Mouse (Mus musculus) heart, adult 2 months (tissue): ENCODE results near the gene Bsn. TPM values are rescaled to one million over a fixed set of nuclear protein-coding genes. Genes with fewer than 3 reads are reported as not detected.

Experiments used
- DNase-seq, 2 experiments: peaks; one replicate each; pipeline ENCODE4 v3.0.0; 2021
- H3K27ac ChIP-seq: fragments of 200-600 bp; 2 replicates; pipeline ENCODE4 v1.8.1; 2022
- H3K27me3 ChIP-seq: fragments of 200-500 bp; 2 replicates; pipeline ENCODE4 v1.6.1; 2012; ENCODE audit warnings: mild to moderate bottlenecking, low read length, inconsistent platforms, mixed read lengths; ENCODE audit not compliant: control insufficient read depth, insufficient read depth
- H3K36me3 ChIP-seq: fragments of 200-500 bp; 2 replicates; pipeline ENCODE4 v1.6.1; 2012; ENCODE audit warnings: low read length, inconsistent platforms; ENCODE audit not compliant: control insufficient read depth, insufficient read depth
- H3K4me1 ChIP-seq: fragments of 200-500 bp; 2 replicates; pipeline ENCODE4 v1.6.1; 2011; ENCODE audit warnings: low read length; ENCODE audit not compliant: control insufficient read depth, insufficient read depth
- H3K4me3 ChIP-seq: fragments of 200-600 bp; 2 replicates; pipeline ENCODE4 v1.8.1; 2022
- H3K79me2 ChIP-seq: fragments of 200-500 bp; replicated peaks from 2 replicates; pipeline ENCODE4 v1.6.1; 2012; ENCODE audit warnings: mild to moderate bottlenecking, inconsistent platforms, low read length, moderate library complexity, mixed read lengths; ENCODE audit not compliant: control insufficient read depth, insufficient read depth
- H3K9ac ChIP-seq: fragments of 200-500 bp; 2 replicates; pipeline ENCODE4 v1.6.1; 2012; ENCODE audit warnings: low read depth, mild to moderate bottlenecking, control low read depth, inconsistent platforms, low read length, mixed read lengths
- CTCF ChIP-seq: fragments of 200-600 bp; IDR thresholded peaks from 2 replicates; pipeline ENCODE4 v1.8.1; 2022; ENCODE audit warnings: antibody characterized with exemption, mild to moderate bottlenecking, moderate library complexity
- EP300 ChIP-seq: fragments of 200-500 bp; IDR thresholded peaks from 2 replicates; pipeline ENCODE4 v1.6.1; 2011; ENCODE audit warnings: low read depth, low read length, control low read depth; ENCODE audit not compliant: insufficient read depth
- POLR2A ChIP-seq: fragments of 200-500 bp; IDR thresholded peaks from 2 replicates; pipeline ENCODE4 v1.6.1; 2011; ENCODE audit warnings: mild to moderate bottlenecking, low read depth, low read length, control low read depth; ENCODE audit not compliant: insufficient read depth
- WGBS: fragments of 180-500 bp; shearing (Covaris S2); methylation state at CpG from one replicate; pipeline ENCODE4 v1.1.7; 2018; 5-methylcytosine and 5-hydroxymethylcytosine counted together
- intact Hi-C: fragments of 180-260 bp; cut with DNase I; formaldehyde crosslinking; loops from one replicate; pipeline ENCODE4 v1.15.1; 2025
- microRNA-seq, 2 experiments: library from miRNA; unstranded; fragments of <30 nt; microRNA quantifications; one replicate each; pipeline ENCODE4 v1.2.0; 2021
- polyA plus RNA-seq: library from polyadenylated mRNA; depleted of rRNA; stranded (reverse); fragments of >200 nt; gene quantifications from 2 replicates; pipeline ENCODE4 v1.2.3, GENCODE M21; 2012; rRNA removed
- total RNA-seq, 2 experiments: library from RNA; stranded (reverse); gene quantifications; 2 replicates each; pipeline ENCODE4 v1.2.3; 2021

The Bsn gene
- total and polyA plus RNA-seq, 3 experiments: 0.03 to 0.10 (median 0.05) TPM

DNA sequence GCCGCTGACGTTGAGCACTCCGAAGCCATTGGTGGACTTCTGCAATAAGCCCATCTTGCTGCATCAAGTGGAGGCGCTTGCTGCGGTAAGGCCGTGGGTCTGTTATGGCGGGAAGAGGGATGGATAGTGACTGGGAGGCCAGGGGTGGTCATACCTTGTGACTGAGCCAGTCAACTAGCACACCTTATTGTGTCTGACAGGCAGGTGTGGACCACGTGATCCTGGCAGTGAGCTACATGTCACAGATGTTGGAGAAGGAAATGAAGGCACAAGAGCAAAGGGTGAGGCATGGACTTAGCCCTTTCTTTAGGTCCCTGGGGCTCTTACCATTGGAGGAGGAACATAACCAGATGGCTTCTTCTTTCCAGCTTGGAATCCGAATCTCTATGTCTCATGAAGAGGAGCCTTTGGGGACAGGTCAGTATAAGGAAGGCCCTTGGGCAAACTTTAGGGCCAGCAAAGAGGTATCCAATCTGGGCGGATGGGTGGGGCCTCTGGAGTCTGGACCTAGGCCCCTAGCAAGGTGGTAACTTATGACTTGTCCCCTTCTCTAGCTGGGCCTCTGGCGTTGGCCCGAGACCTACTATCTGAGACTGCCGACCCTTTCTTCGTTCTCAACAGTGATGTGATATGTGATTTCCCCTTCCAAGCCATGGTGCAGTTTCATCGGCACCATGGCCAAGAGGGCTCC, 140.5 kb downstream of the Bsn start:
- Histone ChIP-seq H3K27ac (peak overlapping the region; percentile 82), H3K79me2 (no peaks in the 10 kb centered on the region), H3K9ac (peak overlapping the region; percentile 78), H3K27me3 (no peaks in the 10 kb centered on the region), H3K4me3 (peak overlapping the region; percentile 93), H3K36me3 (no peaks in the 10 kb centered on the region), H3K4me1 (peaks cover 9% of the 10 kb centered on the region)
- peak; percentile 4 to 25 for DNase-seq
- intact Hi-C loops: loop anchor here (5.0 kb wide), 1 partner anchor 147 kb away; no protein-coding TSS in a partner anchor
- TF ChIP-seq POLR2A (no peak), EP300 (no peak)
- WGBS: 31% methylated on average over 15 of the region's 15 CpGs

DNA sequence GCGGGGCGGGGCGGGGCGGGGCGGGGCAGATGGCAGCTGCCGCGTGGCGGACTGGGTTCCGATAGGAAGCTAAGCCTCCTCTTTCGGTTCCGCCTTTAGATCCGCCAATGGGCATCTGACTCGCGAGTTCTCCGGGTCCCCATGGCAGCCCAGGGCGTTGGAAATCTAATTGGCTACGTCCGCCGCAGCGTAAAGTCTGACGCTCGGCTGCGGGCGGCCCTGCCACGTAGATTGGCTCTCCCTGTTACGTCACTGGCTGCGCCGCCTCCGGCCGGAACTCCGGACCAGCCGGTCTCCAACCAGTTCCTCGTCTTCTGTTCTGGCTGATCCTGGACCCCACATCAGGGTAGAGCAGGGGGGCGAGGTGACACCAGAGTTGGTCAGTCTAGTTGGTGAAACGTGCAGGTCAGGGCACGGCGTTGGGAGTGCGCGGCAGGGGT, 141.1 kb downstream of the Bsn start, which contains the start of gene Gmppb:
Gmppb (plus strand) TSS at position 227 of the 440 bp plus-strand sequence.
- WGBS: under 1% methylated on average over 36 of the region's 39 CpGs
- Histone ChIP-seq H3K4me3 (peak within 1 kb of the TSS; percentile 93), H3K27me3 (no peaks in the 10 kb centered on the region), H3K36me3 (no peaks in the 10 kb centered on the region), H3K27ac (peak within 1 kb of the TSS; percentile 82), H3K79me2 (no peaks in the 10 kb centered on the region), H3K4me1 (peaks cover 9% of the 10 kb centered on the region), H3K9ac (peak within 1 kb of the TSS; percentile 78)
- intact Hi-C loops: no loop called here
- TF ChIP-seq POLR2A (peak; percentile 85), EP300 (0 out of 2 replicates have a peak, but pooled peaks have one; percentile 27), CTCF (0 out of 2 replicates have a peak, but pooled peaks have one; percentile 8)
- peak; percentile 93 to 98 for DNase-seq

DNA sequence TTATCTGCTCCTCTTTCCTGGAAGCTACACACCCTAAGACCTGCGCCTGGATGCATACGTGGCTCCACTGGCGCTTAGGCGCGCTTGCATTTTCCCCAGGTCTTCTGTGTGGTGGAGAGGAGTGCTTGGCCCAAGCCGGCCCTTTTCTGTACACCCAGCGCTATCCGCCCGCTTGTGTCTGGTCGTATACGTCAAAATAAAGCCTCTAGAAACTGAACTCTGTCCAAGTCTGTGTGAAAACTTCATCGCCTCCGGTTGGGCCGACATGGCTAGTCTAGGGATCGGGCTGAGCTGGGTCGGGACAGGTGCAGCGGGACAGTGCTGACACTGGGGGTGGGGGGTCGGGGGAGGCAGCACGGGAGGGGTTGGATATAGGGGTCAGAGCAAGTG, 141.6 kb downstream of the Bsn start:
- Histone ChIP-seq H3K27ac (peak overlapping the region; percentile 63), H3K9ac (peak overlapping the region; percentile 18; the same call in 1 of the 2 replicates), H3K27me3 (no peaks in the 10 kb centered on the region), H3K79me2 (no peaks in the 10 kb centered on the region), H3K36me3 (no peaks in the 10 kb centered on the region), H3K4me3 (peak overlapping the region; percentile 93), H3K4me1 (peaks cover 9% of the 10 kb centered on the region)
- TF ChIP-seq CTCF (no peak), EP300 (no peak), POLR2A (no peak)
- 2% methylated on average over 19 of the region's 19 CpGs for WGBS
- intact Hi-C loops: no loop called here
- no peak for DNase-seq

DNA sequence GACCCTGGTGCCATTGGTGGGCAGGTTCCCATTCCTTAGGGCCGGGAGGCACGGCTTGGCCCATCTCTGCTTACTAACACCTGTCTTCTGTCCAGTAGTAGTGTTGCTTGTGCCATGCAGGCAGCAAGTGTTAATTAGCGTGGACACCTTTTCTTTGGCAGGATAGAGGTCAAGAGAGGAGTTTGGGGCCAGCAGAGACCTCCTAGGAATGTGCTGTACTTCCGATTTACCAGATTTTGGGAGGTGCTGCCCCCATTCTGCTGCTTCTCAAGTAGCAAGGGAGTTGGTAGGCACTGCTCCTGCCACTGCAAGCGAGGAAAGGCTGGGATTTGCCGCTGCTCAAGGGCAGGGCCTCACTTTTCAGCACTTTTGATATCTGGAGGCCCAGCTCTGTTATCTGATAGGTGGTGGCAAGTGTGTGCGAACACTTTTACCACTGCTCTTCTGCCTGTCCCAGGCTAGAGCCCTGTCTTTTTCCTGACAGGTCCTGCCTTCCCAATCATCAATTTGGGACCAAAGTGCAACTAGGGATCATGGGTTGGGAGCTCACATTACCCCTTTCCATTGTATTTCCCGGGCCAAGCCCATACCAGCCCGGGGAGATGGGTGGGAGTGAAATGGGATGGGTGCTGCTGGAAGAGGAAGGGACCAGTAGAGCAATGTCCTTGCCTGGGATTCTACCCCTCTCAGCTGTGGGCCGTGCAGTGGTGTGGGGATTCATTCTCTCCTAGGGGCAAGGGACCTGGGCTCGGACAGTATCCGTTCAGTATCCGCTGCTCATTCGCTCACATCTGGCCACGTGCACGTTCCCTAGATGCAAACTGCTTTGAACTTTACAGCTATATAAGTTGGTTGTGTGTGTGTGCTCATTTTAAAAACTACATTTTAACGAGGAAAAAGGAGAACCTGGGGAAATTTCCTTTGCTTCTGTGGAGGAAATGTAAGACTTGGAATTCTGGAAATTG, 142.3 kb downstream of the Bsn start:
- no peaks in the 10 kb centered on the region for H3K27me3 ChIP-seq
- WGBS: 42% methylated on average over 17 of the region's 17 CpGs
- H3K79me2 ChIP-seq: no peaks in the 10 kb centered on the region
- no peak overlapping the region for H3K9ac ChIP-seq
- DNase-seq: peak; percentile 6 to 20
- H3K4me3 ChIP-seq: peak overlapping the region; percentile 93
- H3K27ac ChIP-seq: peak overlapping the region; percentile 63
- intact Hi-C loops: no loop called here
- H3K36me3 ChIP-seq: no peaks in the 10 kb centered on the region
- peaks cover 6% of the 10 kb centered on the region for H3K4me1 ChIP-seq
- TF ChIP-seq CTCF: no peak
- TF ChIP-seq EP300: no peak
- TF ChIP-seq POLR2A: no peak

DNA sequence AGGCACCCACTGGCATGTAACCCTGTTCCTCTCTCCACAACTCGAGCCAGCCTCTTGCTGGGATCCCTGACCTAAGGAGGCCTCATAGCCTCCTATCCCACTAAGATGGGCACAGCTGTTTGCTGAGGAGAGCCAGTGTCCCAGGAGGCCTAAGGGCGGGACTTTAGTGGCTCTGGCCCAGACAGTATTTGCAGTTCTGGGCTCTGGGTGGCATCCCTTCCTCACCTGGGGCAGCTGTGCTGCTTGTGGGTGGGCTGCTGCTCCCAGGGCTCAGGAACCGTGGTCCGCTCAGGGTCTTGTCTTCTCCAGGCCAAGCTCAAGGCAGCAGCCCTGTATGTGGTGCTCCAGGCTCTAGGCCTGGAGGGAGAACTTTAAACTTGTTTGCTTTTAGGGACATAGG, 143.6 kb downstream of the Bsn start:
- Histone ChIP-seq H3K4me1 (peaks cover 3% of the 10 kb centered on the region), H3K27ac (no peak overlapping the region), H3K36me3 (no peaks in the 10 kb centered on the region), H3K79me2 (no peaks in the 10 kb centered on the region), H3K9ac (no peak overlapping the region), H3K4me3 (no peak overlapping the region), H3K27me3 (no peaks in the 10 kb centered on the region)
- DNase-seq: peak; percentile 3 to 16
- 83% methylated on average over 4 of the region's 4 CpGs for WGBS
- intact Hi-C loops: no loop called here
- no peak for TF ChIP-seq EP300
- no peak for TF ChIP-seq POLR2A
- TF ChIP-seq CTCF: no peak

Small RNA genes within 50 kb of the gene (microRNA-seq; reads per million reads assigned to microRNA genes)
- gene Gm47303: 0 reads per million in 2 experiments
- gene Mir7088: 0 to 0.39 reads per million in 2 experiments

Other genes starting within 250 kb of the Bsn start
- gene Traip, start 240.2 kb downstream of the Bsn start, total RNA-seq: 1 to 10 TPM in 1 of 2 experiments, under 1 TPM in 1; 0.70 to 1.2 TPM
- 0.20 and 0.37 TPM in 2 replicates for gene Traip, start 240.2 kb downstream of the Bsn start, polyA plus RNA-seq
- gene Uba7, start 214.9 kb downstream of the Bsn start, total RNA-seq: 10 to 100 TPM; 13.4 to 15.7 TPM
- gene Uba7, start 214.9 kb downstream of the Bsn start, polyA plus RNA-seq: 53.2 and 59.0 TPM in 2 replicates
- gene Gm20661, start 207.3 kb downstream of the Bsn start, total RNA-seq: not detected
- gene Gm20661, start 207.3 kb downstream of the Bsn start, polyA plus RNA-seq: 0.32 and 1.2 TPM in 2 replicates
- gene Inka1, start 204.5 kb downstream of the Bsn start, total RNA-seq: 1 to 10 TPM; 4.8 to 8.3 TPM
- 12.6 and 15.7 TPM in 2 replicates for gene Inka1, start 204.5 kb downstream of the Bsn start, polyA plus RNA-seq
- 1 to 10 TPM in 1 of 2 experiments, under 1 TPM in 1; 0.20 to 1.1 TPM for gene Cdhr4, start 197.9 kb downstream of the Bsn start, total RNA-seq
- gene Cdhr4, start 197.9 kb downstream of the Bsn start, polyA plus RNA-seq: 2.0 and 8.8 TPM in 2 replicates
- 1 to 10 TPM; 1.4 to 1.8 TPM for gene Gm20662, start 194.0 kb downstream of the Bsn start, total RNA-seq
- 2.3 and 3.0 TPM in 2 replicates for gene Gm20662, start 194.0 kb downstream of the Bsn start, polyA plus RNA-seq
- 10 to 100 TPM; 30.9 to 39.8 TPM for gene Ip6k1, start 187.9 kb downstream of the Bsn start, total RNA-seq
- 46.0 and 62.1 TPM in 2 replicates for gene Ip6k1, start 187.9 kb downstream of the Bsn start, polyA plus RNA-seq
- gene Gmppb, start 141.1 kb downstream of the Bsn start, total RNA-seq: 10 to 100 TPM; 10.1 to 10.2 TPM
- 9.6 and 11.2 TPM in 2 replicates for gene Gmppb, start 141.1 kb downstream of the Bsn start, polyA plus RNA-seq
- gene Amigo3, start 137.2 kb downstream of the Bsn start, total RNA-seq: 1 to 10 TPM; 1.5 to 2.0 TPM
- gene Amigo3, start 137.2 kb downstream of the Bsn start, polyA plus RNA-seq: 3.1 and 5.1 TPM in 2 replicates
- not detected for gene Mst1, start 109.9 kb downstream of the Bsn start, total RNA-seq
- gene Mst1, start 109.9 kb downstream of the Bsn start, polyA plus RNA-seq: 0.59 TPM in 1 of 2 replicates, not detected in the other
- gene Rnf123, start 107.0 kb downstream of the Bsn start, total RNA-seq: 10 to 100 TPM; 79.3 to 86.7 TPM
- 114 and 126 TPM in 2 replicates for gene Rnf123, start 107.0 kb downstream of the Bsn start, polyA plus RNA-seq
- 10 to 100 TPM; 37.6 to 39.3 TPM for gene Apeh, start 95.8 kb downstream of the Bsn start, total RNA-seq
- 58.0 and 92.7 TPM in 2 replicates for gene Apeh, start 95.8 kb downstream of the Bsn start, polyA plus RNA-seq
- 100 to 1,000 TPM; 305 to 347 TPM for gene Dag1, start 73.6 kb upstream of the Bsn start, total RNA-seq
- 124 and 157 TPM in 2 replicates for gene Dag1, start 73.6 kb upstream of the Bsn start, polyA plus RNA-seq
- 10 to 100 TPM; 21.0 to 21.5 TPM for gene Nicn1, start 100.0 kb upstream of the Bsn start, total RNA-seq
- gene Nicn1, start 100.0 kb upstream of the Bsn start, polyA plus RNA-seq: 24.1 and 37.1 TPM in 2 replicates
- 1 to 10 TPM; 4.0 to 4.6 TPM for gene Amt, start 106.5 kb upstream of the Bsn start, total RNA-seq
- gene Amt, start 106.5 kb upstream of the Bsn start, polyA plus RNA-seq: 4.8 and 9.2 TPM in 2 replicates
- 100 to 1,000 TPM; 216 to 234 TPM for gene Rhoa, start 115.7 kb upstream of the Bsn start, total RNA-seq
- 110 and 266 TPM in 2 replicates for gene Rhoa, start 115.7 kb upstream of the Bsn start, polyA plus RNA-seq
- gene Tcta, start 115.8 kb upstream of the Bsn start, total RNA-seq: 10 to 100 TPM; 50.5 to 52.8 TPM
- 64.8 and 82.4 TPM in 2 replicates for gene Tcta, start 115.8 kb upstream of the Bsn start, polyA plus RNA-seq
- 100 to 1,000 TPM in 1 of 2 experiments, 10 to 100 TPM in 1; 92.2 to 130 TPM for gene Gpx1, start 148.5 kb upstream of the Bsn start, total RNA-seq
- gene Gpx1, start 148.5 kb upstream of the Bsn start, polyA plus RNA-seq: 212 and 327 TPM in 2 replicates
- 10 to 100 TPM; 66.1 to 74.8 TPM for gene Usp4, start 157.5 kb upstream of the Bsn start, total RNA-seq
- 52.7 and 68.6 TPM in 2 replicates for gene Usp4, start 157.5 kb upstream of the Bsn start, polyA plus RNA-seq
- under 1 TPM; 0.57 to 0.68 TPM for gene 1700102P08Rik, start 202.4 kb upstream of the Bsn start, total RNA-seq
- 0.25 and 0.44 TPM in 2 replicates for gene 1700102P08Rik, start 202.4 kb upstream of the Bsn start, polyA plus RNA-seq
- not detected for gene Ccdc36, start 238.1 kb upstream of the Bsn start, total RNA-seq
- gene Ccdc36, start 238.1 kb upstream of the Bsn start, polyA plus RNA-seq: not detected in 2 replicates
- not detected for gene BC048562, start 246.1 kb upstream of the Bsn start, total RNA-seq
- gene BC048562, start 246.1 kb upstream of the Bsn start, polyA plus RNA-seq: not detected in 2 replicates